Mouse (Mus musculus) liver, adult 2 months (tissue): Measurements from ENCODE around the gene Dph6. TPM values are rescaled to one million over a fixed set of nuclear protein-coding genes. Genes with fewer than 3 reads are reported as not detected.

Experiments
- DNase-seq: peaks from one replicate; pipeline ENCODE4 v3.0.0-alpha.2; 2011; ENCODE audit warnings: low read depth, low spot score; ENCODE audit errors: extremely low read depth
- H3K27ac ChIP-seq: fragments of 200-500 bp; replicated peaks from 2 replicates; pipeline ENCODE4 v1.5.1; 2012; ENCODE audit warnings: low read depth, mild to moderate bottlenecking, control low read depth, inconsistent platforms, low read length; ENCODE audit not compliant: insufficient read depth
- H3K27me3 ChIP-seq: fragments of 200-500 bp; 2 replicates; pipeline ENCODE4 v1.6.1; 2012; ENCODE audit warnings: mild to moderate bottlenecking, moderate library complexity, low read length, inconsistent platforms; ENCODE audit not compliant: control insufficient read depth, insufficient read depth
- H3K36me3 ChIP-seq: fragments of 200-500 bp; 2 replicates; pipeline ENCODE4 v1.6.1; 2012; ENCODE audit warnings: low read length, inconsistent platforms; ENCODE audit not compliant: control insufficient read depth, insufficient read depth
- H3K4me1 ChIP-seq: fragments of 200-500 bp; 2 replicates; pipeline ENCODE4 v1.6.1; 2011; ENCODE audit warnings: low read length; ENCODE audit not compliant: control insufficient read depth, insufficient read depth
- H3K4me3 ChIP-seq: fragments of 200-500 bp; 2 replicates; pipeline ENCODE4 v1.5.1; 2011; ENCODE audit warnings: low read depth, mild to moderate bottlenecking, control low read depth, low read length, moderate library complexity; ENCODE audit not compliant: insufficient read depth
- H3K79me2 ChIP-seq: fragments of 200-500 bp; 2 replicates; pipeline ENCODE4 v1.6.1; 2012; ENCODE audit warnings: inconsistent platforms, mild to moderate bottlenecking, low read length, moderate library complexity; ENCODE audit not compliant: control insufficient read depth, insufficient read depth
- H3K9ac ChIP-seq: fragments of 200-500 bp; 2 replicates; pipeline ENCODE4 v1.6.1; 2012; ENCODE audit warnings: low read depth, mild to moderate bottlenecking, control low read depth, inconsistent platforms, low read length
- CTCF ChIP-seq: fragments of 200-500 bp; IDR thresholded peaks from 2 replicates; pipeline ENCODE4 v1.5.1; 2011; ENCODE audit warnings: low read depth, low read length, control low read depth
- POLR2A ChIP-seq: fragments of 200-500 bp; IDR thresholded peaks from 2 replicates; pipeline ENCODE4 v1.6.1; 2011; ENCODE audit warnings: low read length, control low read depth; ENCODE audit not compliant: insufficient read depth; ENCODE audit errors: extremely low read depth
- polyA plus RNA-seq: library from polyadenylated mRNA; depleted of rRNA; stranded (reverse); fragments of >200 nt; gene quantifications from 2 replicates; pipeline ENCODE4 v1.2.3, GENCODE M21; 2012
- total RNA-seq: library from RNA; depleted of rRNA; stranded (reverse); fragments of >200 nt; gene quantifications from 2 replicates; pipeline ENCODE4 v1.2.3, GENCODE M21; 2014

Dph6 gene
- total and polyA plus RNA-seq, 2 experiments: 3.3 to 4.8 TPM

GRCm38 (mm10) chr2:114486980-114487379 lies 167.8 kb downstream of the Dph6 start:
- Histone ChIP-seq H3K27ac (no peak overlapping the region), H3K27me3 (no peaks in the 10 kb centered on the region), H3K4me1 (no peaks in the 10 kb centered on the region), H3K36me3 (no peaks in the 10 kb centered on the region), H3K9ac (no peak overlapping the region), H3K4me3 (no peak overlapping the region), H3K79me2 (no peaks in the 10 kb centered on the region)
- DNase-seq: no peak
- TF ChIP-seq POLR2A (no peak), CTCF (no peak)
